Mouse (Mus musculus): ENCODE data around the gene Psma3.
"Not testable (repeated sequence)": the region's sequence is repeated elsewhere in the genome, so short reads cannot be mapped to it uniquely, and the experiment has no call there.

Gene Psma3

GRCm38 (mm10) chr12:71001456-71001855 is 27.0 kb downstream of the Psma3 start:
- no peak for DNase-seq (ENCODE audit: extremely low spot score)

DNA sequence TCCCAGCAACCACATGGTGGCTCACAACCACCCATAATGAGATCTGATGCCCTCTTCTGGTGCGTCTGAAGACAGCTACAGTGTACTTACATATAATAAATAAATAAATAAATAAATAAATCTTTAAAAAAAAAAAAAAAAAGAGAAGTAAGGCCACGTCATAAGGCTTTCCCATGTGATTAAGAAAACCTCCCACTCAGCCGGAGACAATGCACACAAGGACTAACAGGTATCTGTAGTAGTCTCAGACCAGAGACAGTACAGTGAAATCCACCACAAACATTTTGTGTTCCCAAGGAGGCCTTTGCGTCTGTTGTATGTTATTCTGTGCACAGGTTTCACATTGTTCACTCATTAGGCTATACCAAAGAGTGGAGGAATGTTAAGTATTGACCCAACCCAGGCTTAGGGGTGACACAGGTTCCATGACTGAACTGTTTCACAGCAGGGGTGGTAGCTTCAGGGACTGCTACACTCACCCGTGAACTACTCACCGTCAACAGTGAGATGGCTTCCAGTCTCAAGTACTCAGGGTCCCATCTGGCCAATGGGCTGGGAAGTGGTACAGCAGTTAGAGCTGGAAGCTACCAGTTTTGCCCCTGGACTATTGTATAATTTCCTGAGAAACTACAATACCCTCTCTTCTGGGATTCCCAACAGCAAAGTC is 29.5 kb downstream of the Psma3 start:
- DNase-seq (ENCODE audit: extremely low spot score), result no peak

DNA sequence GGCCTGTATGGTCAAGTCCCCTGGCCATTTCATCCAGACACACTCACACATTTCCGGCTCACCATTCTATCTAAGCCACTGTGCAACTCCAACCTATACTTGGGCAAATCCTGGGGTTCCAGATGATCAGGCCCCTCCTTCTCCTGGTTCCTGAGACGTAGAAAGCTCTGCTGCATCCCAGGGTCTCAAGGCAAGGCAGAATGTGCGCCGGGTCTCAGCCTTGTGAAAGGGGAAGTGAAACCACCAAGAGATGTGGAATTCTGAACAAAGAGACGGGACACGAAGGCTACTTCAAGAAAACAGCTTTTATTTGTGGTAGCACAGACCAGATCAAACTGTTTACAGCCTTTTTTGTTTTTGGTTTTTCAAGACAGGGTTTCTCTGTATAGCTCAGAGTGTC is 31.7 kb downstream of the Psma3 start:
- DNase-seq (ENCODE audit: extremely low spot score), result no peak

DNA sequence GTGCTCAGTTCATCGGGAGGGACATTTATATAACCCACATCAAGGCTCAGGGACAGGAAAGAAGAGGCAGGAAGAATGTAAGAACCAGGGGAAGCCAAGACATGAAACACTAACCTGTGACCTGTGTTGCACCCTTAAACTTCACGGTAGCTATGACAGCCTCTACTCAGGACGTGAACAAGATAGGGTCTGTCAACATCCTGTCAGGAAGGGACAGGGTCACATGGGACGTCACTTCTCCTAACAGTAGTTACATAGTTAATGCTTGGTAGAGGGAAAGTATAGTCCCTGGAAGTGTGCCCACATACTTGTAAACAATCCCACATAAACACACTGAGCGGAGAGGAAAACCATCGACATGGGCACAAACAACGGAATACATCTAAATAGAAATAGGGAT is 32.5 kb downstream of the Psma3 start:
- no peak for DNase-seq (ENCODE audit: extremely low spot score)

DNA sequence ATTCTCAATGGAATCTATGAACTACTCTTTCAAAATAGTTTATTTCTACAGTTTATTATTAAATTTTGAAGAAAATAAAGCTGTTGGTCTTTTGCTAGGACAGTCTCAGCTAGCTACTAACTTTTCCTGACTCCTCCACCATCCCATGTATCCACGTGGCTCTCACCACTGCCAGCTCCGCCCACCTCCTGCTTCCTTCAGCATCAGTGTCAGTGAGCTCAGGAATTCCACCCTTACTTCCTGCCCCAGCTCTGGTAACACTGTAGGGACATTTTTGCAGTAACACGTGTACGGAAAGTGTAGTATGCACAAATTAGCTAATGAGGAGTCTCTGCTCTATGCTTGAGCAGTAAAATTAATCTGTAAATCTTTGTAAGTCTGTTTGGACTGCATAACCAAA is 35.3 kb downstream of the Psma3 start:
- DNase-seq (ENCODE audit: extremely low spot score), result no peak

DNA sequence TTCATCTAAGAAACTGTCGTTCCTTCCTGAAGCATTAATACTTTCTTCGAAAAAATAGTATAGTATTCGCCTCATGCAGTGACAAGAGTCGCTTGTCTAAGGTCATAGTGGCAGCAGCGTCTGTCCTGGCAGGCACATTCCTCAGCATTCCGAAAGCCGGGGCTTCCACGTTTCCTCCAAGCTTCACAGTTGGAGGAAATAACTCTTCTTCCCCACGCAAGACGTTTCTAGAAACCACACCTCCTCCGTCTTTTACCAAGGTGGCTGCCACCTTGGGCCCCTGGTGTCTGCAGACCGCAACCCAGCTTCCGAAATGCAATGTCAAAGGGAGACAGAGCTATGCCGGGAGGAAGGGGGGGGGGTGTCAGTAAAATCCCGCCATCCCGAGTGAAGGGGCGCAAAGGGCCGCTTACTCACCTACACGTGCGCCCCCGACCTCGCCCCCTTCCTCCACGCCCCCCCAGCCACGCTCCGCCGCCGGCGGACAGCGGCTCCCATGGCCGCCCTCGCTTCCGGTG is 40.5 kb downstream of the Psma3 start:
- DNase-seq (ENCODE audit: extremely low spot score), result no peak

DNA sequence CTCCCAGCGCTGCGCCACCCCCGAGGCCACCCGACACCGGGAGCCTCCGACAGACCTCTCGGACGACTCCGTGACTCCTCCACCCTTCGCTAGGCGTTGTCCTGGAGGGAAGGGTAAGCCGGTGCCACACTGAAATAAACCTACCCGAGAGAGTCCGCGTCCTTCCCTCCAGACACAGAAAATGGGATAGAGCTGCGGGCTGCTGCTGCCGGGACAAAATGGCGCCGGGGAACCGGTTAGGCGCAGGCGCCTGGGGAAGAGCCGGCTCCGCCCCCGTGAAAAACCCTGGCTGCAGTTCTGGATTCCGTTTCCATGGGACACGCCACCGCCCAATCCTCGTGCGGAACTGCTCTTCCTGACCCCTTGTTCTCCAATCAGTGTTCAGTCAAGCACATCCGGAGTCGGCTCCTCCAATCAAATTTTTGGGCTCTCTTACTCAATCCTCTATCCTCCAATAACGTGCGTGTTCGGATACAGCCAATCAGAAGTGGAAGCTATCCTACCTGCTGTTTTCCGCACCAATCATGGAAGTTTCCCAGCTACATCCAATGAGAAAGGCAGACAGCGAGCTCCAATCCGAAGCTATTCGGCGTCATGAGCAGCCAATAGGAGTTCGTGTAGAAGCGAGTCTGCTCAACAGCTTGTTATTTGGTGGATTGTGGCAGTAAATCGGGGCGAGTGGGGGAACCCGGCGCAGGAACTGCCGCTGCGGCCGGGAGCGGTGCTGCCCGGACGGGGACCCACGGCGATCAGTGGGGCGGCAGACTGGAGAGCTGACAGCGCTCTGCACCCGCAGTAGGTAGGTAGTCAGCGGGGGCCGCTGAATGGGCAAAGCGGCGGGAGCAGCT is 41.2 kb downstream of the Psma3 start, which contains the start of gene Arid4a:
Arid4a (plus strand) TSS at position 628 of the 848 bp plus-strand sequence.
- DNase-seq (ENCODE audit: extremely low spot score), result peak; percentile 96

GRCm38 (mm10) chr12:71016211-71016502 is 41.7 kb downstream of the Psma3 start:
- DNase-seq (ENCODE audit: extremely low spot score), result no peak

DNA sequence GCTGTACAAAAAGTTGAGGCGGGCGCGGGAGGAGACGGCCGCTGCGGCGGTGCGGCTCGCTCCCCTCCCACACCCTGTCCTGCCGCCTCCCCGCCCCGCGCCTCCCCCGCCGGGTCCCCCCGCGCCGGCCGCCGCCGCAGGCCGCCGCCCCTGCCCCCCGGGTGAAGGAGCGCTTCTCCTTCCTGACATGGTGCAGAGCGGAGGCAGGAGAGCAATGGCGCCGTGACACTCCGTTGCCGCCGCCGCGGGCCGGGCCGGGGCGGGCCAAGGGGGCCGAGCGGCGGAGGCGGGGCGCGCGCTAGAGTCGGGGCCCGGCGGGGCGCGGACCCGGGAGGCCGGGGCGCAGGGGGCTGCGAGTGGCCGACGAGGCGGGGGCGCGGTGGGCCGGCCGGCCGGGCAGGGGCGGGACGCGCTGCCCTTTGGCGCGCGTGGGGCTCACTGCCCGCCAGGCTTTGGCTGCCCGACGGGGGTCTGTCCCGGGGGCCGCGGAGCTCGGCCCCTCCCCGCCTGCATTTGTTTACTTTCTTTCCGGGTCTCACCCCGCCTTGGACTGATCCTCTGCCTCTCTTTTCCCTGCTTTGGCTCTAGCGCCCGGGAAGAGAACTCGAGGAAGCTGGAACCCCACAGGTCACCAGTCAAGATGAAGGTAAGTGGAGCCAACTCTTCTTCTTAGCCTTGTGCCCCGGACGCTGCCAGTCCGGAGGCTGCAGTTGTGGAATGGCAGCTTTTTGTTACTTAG is 42.3 kb downstream of the Psma3 start:
- peak; percentile 55 for DNase-seq (ENCODE audit: extremely low spot score)

- no peak for DNase-seq (ENCODE audit: extremely low spot score)
These were observed 42.8 kb downstream of the Psma3 start for GRCm38 (mm10) chr12:71017242-71017571.

GRCm38 (mm10) chr12:71017827-71018226 is 43.4 kb downstream of the Psma3 start:
- DNase-seq (ENCODE audit: extremely low spot score), result no peak

- no peak for DNase-seq (ENCODE audit: extremely low spot score)
These were observed 44.8 kb downstream of the Psma3 start for GRCm38 (mm10) chr12:71019211-71019610.

- DNase-seq (ENCODE audit: extremely low spot score), result no peak
These were observed 50.0 kb downstream of the Psma3 start for GRCm38 (mm10) chr12:71024411-71024810.

GRCm38 (mm10) chr12:71028265-71028664 is 53.8 kb downstream of the Psma3 start:
- not testable (repeated sequence) for DNase-seq (ENCODE audit: extremely low spot score)

GRCm38 (mm10) chr12:71030260-71030659 is 55.8 kb downstream of the Psma3 start:
- no peak for DNase-seq (ENCODE audit: extremely low spot score)

GRCm38 (mm10) chr12:71030722-71031121 is 56.3 kb downstream of the Psma3 start:
- DNase-seq (ENCODE audit: extremely low spot score), result no peak

DNA sequence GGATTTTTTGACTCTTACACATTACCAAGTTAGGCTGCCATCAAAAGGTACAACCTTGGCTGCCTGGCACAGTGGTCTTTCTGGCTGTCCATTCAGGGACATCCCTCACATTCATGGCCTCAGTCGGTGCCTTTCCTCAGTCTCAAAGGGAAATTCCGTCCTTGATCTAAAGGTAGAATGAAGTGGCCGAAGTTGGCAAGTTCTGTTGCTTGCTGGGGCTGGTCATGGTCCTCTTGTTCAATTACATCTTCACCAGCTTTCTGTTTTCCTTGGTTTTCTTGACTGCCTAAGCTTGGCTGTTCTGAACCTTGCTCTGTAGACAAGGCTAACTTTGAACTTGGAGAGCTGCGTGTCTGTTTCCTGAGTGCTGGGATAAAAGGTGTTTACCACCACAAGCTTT is 61.4 kb downstream of the Psma3 start:
- DNase-seq (ENCODE audit: extremely low spot score), result no peak

GRCm38 (mm10) chr12:71036729-71037404 is 62.4 kb downstream of the Psma3 start:
- no peak for DNase-seq (ENCODE audit: extremely low spot score)

GRCm38 (mm10) chr12:71040462-71040861 is 66.0 kb downstream of the Psma3 start:
- DNase-seq (ENCODE audit: extremely low spot score), result no peak

DNA sequence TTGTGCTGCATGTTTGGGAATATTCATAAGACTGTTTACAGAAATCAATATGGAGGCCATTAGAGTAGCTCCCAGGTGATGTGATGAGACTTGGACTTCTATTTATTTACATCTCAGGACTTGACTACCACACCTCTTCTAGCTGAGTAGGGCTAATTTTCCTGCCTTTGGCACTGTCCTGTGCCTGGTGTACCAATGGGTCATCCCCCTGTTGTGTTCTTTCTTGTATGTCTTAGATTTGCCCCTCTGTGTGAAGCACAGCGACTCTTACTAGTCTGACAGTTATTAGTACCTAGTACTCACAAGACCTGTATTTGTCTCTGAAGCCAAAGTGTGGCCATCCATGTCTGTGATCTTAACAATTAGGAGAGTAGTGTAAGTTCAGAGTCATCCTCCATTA is 68.0 kb downstream of the Psma3 start:
- no peak for DNase-seq (ENCODE audit: extremely low spot score)

DNA sequence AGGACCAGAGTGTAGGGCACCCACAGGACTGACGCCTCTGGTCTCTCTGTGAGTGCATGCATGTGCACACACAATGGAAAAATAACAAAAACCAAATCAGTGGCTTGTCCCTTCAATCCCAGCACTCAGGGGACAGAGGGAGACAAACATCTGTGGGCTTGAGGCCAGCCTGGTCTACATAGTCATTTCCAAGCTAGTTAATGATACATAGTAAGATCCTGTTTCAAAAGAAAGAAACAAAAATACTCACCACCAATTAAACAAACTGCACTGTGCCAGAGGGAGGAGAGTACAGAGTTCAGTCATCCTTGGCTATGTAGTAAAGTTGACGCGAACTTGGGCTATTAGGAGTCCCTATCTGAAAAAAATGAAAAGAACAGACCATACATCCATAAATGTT is 69.2 kb downstream of the Psma3 start:
- DNase-seq (ENCODE audit: extremely low spot score), result no peak

GRCm38 (mm10) chr12:71044488-71044887 is 70.1 kb downstream of the Psma3 start:
- no peak for DNase-seq (ENCODE audit: extremely low spot score)

Measured in embryo, embryonic 9.5 days (tissue).